Mouse (Mus musculus) liver, adult 2 months (tissue): ENCODE measurements around the gene Wdr70.

Experiments
- CTCF ChIP-seq: fragments of 200-500 bp; IDR thresholded peaks from 2 replicates; pipeline ENCODE4 v1.5.1; 2011; ENCODE audit warnings: low read depth, low read length, control low read depth
- POLR2A ChIP-seq: fragments of 200-500 bp; IDR thresholded peaks from 2 replicates; pipeline ENCODE4 v1.6.1; 2011; ENCODE audit warnings: low read length, control low read depth; ENCODE audit not compliant: insufficient read depth; ENCODE audit errors: extremely low read depth

DNA sequence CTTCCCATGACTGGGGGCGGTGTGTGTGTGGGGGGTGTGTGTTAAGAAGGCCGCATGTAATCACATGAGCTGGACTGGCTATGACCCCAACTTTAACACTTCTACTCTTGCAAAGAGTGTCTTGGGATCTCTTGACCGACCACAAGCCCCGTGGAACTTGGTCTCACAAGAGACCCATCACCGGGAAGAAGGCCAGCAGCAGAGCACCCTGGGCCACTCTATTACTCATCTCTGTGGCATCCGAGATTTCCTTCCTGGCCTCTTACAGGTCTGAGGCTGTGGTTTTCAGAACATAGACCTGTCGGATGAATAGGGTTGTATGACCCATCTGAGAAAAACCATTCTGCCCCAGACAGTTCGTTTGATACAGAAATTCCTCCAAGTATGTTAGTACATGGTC, 212.4 kb downstream of the Wdr70 start:
- TF ChIP-seq CTCF (no peak), POLR2A (no peak)
